Mouse (Mus musculus): Measurements from ENCODE around the gene Asna1.

GRCm38 (mm10) chr8:85035728-85036310 is 10.7 kb upstream of the Asna1 start:
- no peak for TF ChIP-seq GATA1 (IDR thresholded peaks at IDR 0.05; ENCODE audit: low read length)
- no peak for TF ChIP-seq TAL1 (IDR thresholded peaks at IDR 0.05; ENCODE audit: low read length)
